Mouse (Mus musculus): ENCODE data around the gene Csmd2. TPM values are rescaled to one million over a fixed set of nuclear protein-coding genes. Genes with fewer than 3 reads are reported as not detected.

The Csmd2 gene
- polyA plus RNA-seq, 1 experiment from 2014 or later = 11.2 TPM

GRCm38 (mm10) chr4:128124738-128125137 is 137.1 kb downstream of the Csmd2 start:
- Histone ChIP-seq H3K9ac (ENCODE audit: low read depth, low read length) (no peak overlapping the region), H3K4me2 (ENCODE audit: low read length) (no peak overlapping the region), H3K9me3 (ENCODE audit: control insufficient read depth, low read length) (no peaks in the 10 kb centered on the region), H3K27me3 (replicated peaks; ENCODE audit: control insufficient read depth, insufficient read depth, low read length) (no peaks in the 10 kb centered on the region), H3K4me3 (ENCODE audit: low read length) (no peak overlapping the region), H3K4me1 (ENCODE audit: control insufficient read depth, insufficient read depth, low read depth, low read length) (no peaks in the 10 kb centered on the region), H3K27ac (ENCODE audit: low read depth, low read length) (no peak overlapping the region), H3K36me3 (ENCODE audit: control insufficient read depth, insufficient read depth, low read length) (no peaks in the 10 kb centered on the region)
- 83% methylated on average over 4 of the region's 4 CpGs for WGBS
- no peak for ATAC-seq

GRCm38 (mm10) chr4:128128546-128128945 is 140.9 kb downstream of the Csmd2 start:
- Histone ChIP-seq H3K27me3 (replicated peaks; ENCODE audit: control insufficient read depth, insufficient read depth, low read length) (no peaks in the 10 kb centered on the region), H3K4me2 (ENCODE audit: low read length) (no peak overlapping the region), H3K4me3 (ENCODE audit: low read length) (no peak overlapping the region), H3K4me1 (ENCODE audit: control insufficient read depth, insufficient read depth, low read depth, low read length) (no peaks in the 10 kb centered on the region; the same call in none of the 2 replicates), H3K9me3 (ENCODE audit: control insufficient read depth, low read length) (no peaks in the 10 kb centered on the region), H3K36me3 (ENCODE audit: control insufficient read depth, insufficient read depth, low read length) (no peaks in the 10 kb centered on the region), H3K27ac (ENCODE audit: low read depth, low read length) (no peak overlapping the region), H3K9ac (ENCODE audit: low read depth, low read length) (no peak overlapping the region)
- no peak for ATAC-seq
- WGBS = 71% methylated on average over 6 of the region's 6 CpGs

GRCm38 (mm10) chr4:128130611-128131142 is 143.0 kb downstream of the Csmd2 start:
- no peak overlapping the region for H3K4me2 ChIP-seq (ENCODE audit: low read length)
- no peaks in the 10 kb centered on the region for H3K27me3 ChIP-seq (replicated peaks; ENCODE audit: control insufficient read depth, insufficient read depth, low read length)
- 46% methylated on average over 4 of the region's 4 CpGs for WGBS
- ATAC-seq = no peak
- H3K9me3 ChIP-seq (ENCODE audit: control insufficient read depth, low read length) = no peaks in the 10 kb centered on the region
- H3K4me3 ChIP-seq (ENCODE audit: low read length) = no peak overlapping the region
- H3K4me1 ChIP-seq (ENCODE audit: control insufficient read depth, insufficient read depth, low read depth, low read length) = peaks cover 14% of the 10 kb centered on the region
- no peak overlapping the region for H3K27ac ChIP-seq (ENCODE audit: low read depth, low read length)
- no peaks in the 10 kb centered on the region for H3K36me3 ChIP-seq (ENCODE audit: control insufficient read depth, insufficient read depth, low read length)
- no peak overlapping the region for H3K9ac ChIP-seq (ENCODE audit: low read depth, low read length)

GRCm38 (mm10) chr4:128131666-128132065 is 144.0 kb downstream of the Csmd2 start:
- 79% methylated on average over 4 of the region's 4 CpGs for WGBS

GRCm38 (mm10) chr4:128132876-128133646 is 145.4 kb downstream of the Csmd2 start:
- no peak overlapping the region for H3K4me3 ChIP-seq (ENCODE audit: low read length)
- no peaks in the 10 kb centered on the region for H3K9me3 ChIP-seq (ENCODE audit: control insufficient read depth, low read length)
- WGBS = 50% methylated on average over 11 of the region's 11 CpGs
- no peak for ATAC-seq
- H3K4me1 ChIP-seq (ENCODE audit: control insufficient read depth, insufficient read depth, low read depth, low read length) = peaks cover 14% of the 10 kb centered on the region
- no peak overlapping the region for H3K9ac ChIP-seq (ENCODE audit: low read depth, low read length)
- no peaks in the 10 kb centered on the region for H3K27me3 ChIP-seq (replicated peaks; ENCODE audit: control insufficient read depth, insufficient read depth, low read length)
- no peak overlapping the region for H3K4me2 ChIP-seq (ENCODE audit: low read length)
- no peaks in the 10 kb centered on the region for H3K36me3 ChIP-seq (ENCODE audit: control insufficient read depth, insufficient read depth, low read length)
- no peak overlapping the region for H3K27ac ChIP-seq (ENCODE audit: low read depth, low read length)

More at GRCm38 (mm10) chr4:128131666-128132065, 144.0 kb downstream of the Csmd2 start:
- no peaks in the 10 kb centered on the region for H3K27me3 ChIP-seq (replicated peaks; ENCODE audit: control insufficient read depth, insufficient read depth, low read length)
- no peak for ATAC-seq
- H3K9me3 ChIP-seq (ENCODE audit: control insufficient read depth, low read length) = no peaks in the 10 kb centered on the region
- H3K27ac ChIP-seq (ENCODE audit: low read depth, low read length) = no peak overlapping the region
- no peak overlapping the region for H3K9ac ChIP-seq (ENCODE audit: low read depth, low read length)
- no peak overlapping the region for H3K4me2 ChIP-seq (ENCODE audit: low read length)
- no peaks in the 10 kb centered on the region for H3K36me3 ChIP-seq (ENCODE audit: control insufficient read depth, insufficient read depth, low read length)
- H3K4me3 ChIP-seq (ENCODE audit: low read length) = no peak overlapping the region
- peaks cover 14% of the 10 kb centered on the region for H3K4me1 ChIP-seq (ENCODE audit: control insufficient read depth, insufficient read depth, low read depth, low read length)

- Histone ChIP-seq H3K27ac (ENCODE audit: low read depth, low read length) (peak overlapping the region; percentile 41), H3K9ac (ENCODE audit: low read depth, low read length) (peak overlapping the region; percentile 20; the same call in 1 of the 2 replicates), H3K36me3 (ENCODE audit: control insufficient read depth, insufficient read depth, low read length) (no peaks in the 10 kb centered on the region), H3K27me3 (replicated peaks; ENCODE audit: control insufficient read depth, insufficient read depth, low read length) (no peaks in the 10 kb centered on the region), H3K4me3 (ENCODE audit: low read length) (no peak overlapping the region), H3K4me2 (ENCODE audit: low read length) (peak overlapping the region; percentile 27), H3K4me1 (ENCODE audit: control insufficient read depth, insufficient read depth, low read depth, low read length) (peaks cover 14% of the 10 kb centered on the region), H3K9me3 (ENCODE audit: control insufficient read depth, low read length) (no peaks in the 10 kb centered on the region)
- ATAC-seq = peak; percentile 73
- WGBS = 44% methylated on average over 11 of the region's 11 CpGs
These were observed 146.8 kb downstream of the Csmd2 start for GRCm38 (mm10) chr4:128134348-128134994.

- peak; percentile 58 for ATAC-seq
- WGBS = 40% methylated on average over 12 of the region's 12 CpGs
- peaks cover 14% of the 10 kb centered on the region for H3K4me1 ChIP-seq (ENCODE audit: control insufficient read depth, insufficient read depth, low read depth, low read length)
- H3K27ac ChIP-seq (ENCODE audit: low read depth, low read length) = peak overlapping the region; percentile 41
- H3K9me3 ChIP-seq (ENCODE audit: control insufficient read depth, low read length) = no peaks in the 10 kb centered on the region
- H3K36me3 ChIP-seq (ENCODE audit: control insufficient read depth, insufficient read depth, low read length) = no peaks in the 10 kb centered on the region
- no peak overlapping the region for H3K4me3 ChIP-seq (ENCODE audit: low read length)
- H3K27me3 ChIP-seq (replicated peaks; ENCODE audit: control insufficient read depth, insufficient read depth, low read length) = no peaks in the 10 kb centered on the region
- peak overlapping the region; percentile 20; the same call in 1 of the 2 replicates for H3K9ac ChIP-seq (ENCODE audit: low read depth, low read length)
- H3K4me2 ChIP-seq (ENCODE audit: low read length) = peak overlapping the region; percentile 27
These were observed 147.5 kb downstream of the Csmd2 start for GRCm38 (mm10) chr4:128135014-128135622.

GRCm38 (mm10) chr4:128139991-128140390 is 152.3 kb downstream of the Csmd2 start:
- H3K36me3 ChIP-seq (ENCODE audit: control insufficient read depth, insufficient read depth, low read length) = no peaks in the 10 kb centered on the region
- no peak for ATAC-seq
- H3K27ac ChIP-seq (ENCODE audit: low read depth, low read length) = no peak overlapping the region
- no peak overlapping the region for H3K9ac ChIP-seq (ENCODE audit: low read depth, low read length)
- WGBS = 66% methylated on average over 2 of the region's 2 CpGs
- H3K4me2 ChIP-seq (ENCODE audit: low read length) = no peak overlapping the region
- peaks cover 7% of the 10 kb centered on the region for H3K4me1 ChIP-seq (ENCODE audit: control insufficient read depth, insufficient read depth, low read depth, low read length)
- no peak overlapping the region for H3K4me3 ChIP-seq (ENCODE audit: low read length)
- no peaks in the 10 kb centered on the region for H3K9me3 ChIP-seq (ENCODE audit: control insufficient read depth, low read length)
- no peaks in the 10 kb centered on the region for H3K27me3 ChIP-seq (replicated peaks; ENCODE audit: control insufficient read depth, insufficient read depth, low read length)
